35 mouse cellular contexts compared by ENCODE assay signal in genomic region chr4:126493416-126493815, GRCm38 (mm10).
"Had no signal": no experiment of that assay in that cellular context is flagged by ENCODE, and none has a peak within 500 bp of the region (broad histone marks: within the 10 kb centered on the region; RNA-seq: fewer than 3 reads in every experiment).

No protein-coding gene starts in this region.

- H3K9me3 ChIP-seq: heart, embryonic 10.5 days; heart, embryonic 12.5 days; heart, embryonic 13.5 days; heart, embryonic 15.5 days; hindbrain, embryonic 10.5 days; hindbrain, embryonic 12.5 days; hindbrain, embryonic 13.5 days; hindbrain, embryonic 15.5 days; intestine, embryonic 15.5 days; kidney, embryonic 15.5 days had no signal

- H3K4me3 ChIP-seq: heart, adult 2 months; heart, embryonic 10.5 days; heart, embryonic 12.5 days; heart, embryonic 13.5 days; heart, embryonic 15.5 days; hindbrain, embryonic 10.5 days; hindbrain, embryonic 12.5 days; hindbrain, embryonic 13.5 days; hindbrain, embryonic 15.5 days; intestine, embryonic 15.5 days; kidney, embryonic 15.5 days; layer of hippocampus, adult 2 months had no signal

- H3K27ac ChIP-seq: heart, adult 2 months; heart, embryonic 10.5 days; heart, embryonic 13.5 days; heart, embryonic 15.5 days; hindbrain, embryonic 10.5 days; hindbrain, embryonic 12.5 days; hindbrain, embryonic 13.5 days; hindbrain, embryonic 14.5 days; hindbrain, embryonic 15.5 days; hindbrain, postnatal 0 days; intestine, embryonic 15.5 days; kidney, embryonic 15.5 days; kidney, postnatal 0 days; layer of hippocampus, adult 2 months had no signal

- DNase-seq: heart, adult 2 months; heart, postnatal 14 days; heart, postnatal 36 days; heart, postnatal 4 days; kidney, adult 11 months; kidney, adult 18-20 months; kidney, adult 2 months; kidney, adult 8-10 months; kidney, adult 9 months; kidney, postnatal 10 days; kidney, postnatal 14 days; kidney, postnatal 25 days; kidney, postnatal 36 days; kidney, postnatal 4 days; layer of hippocampus, adult 9-11 months; layer of hippocampus, postnatal 36 days had no signal

- H3K4me2 ChIP-seq: heart, embryonic 11.5 days; heart, embryonic 12.5 days; heart, embryonic 13.5 days; heart, embryonic 15.5 days; hindbrain, embryonic 12.5 days; hindbrain, embryonic 13.5 days; hindbrain, embryonic 14.5 days; hindbrain, embryonic 15.5 days; intestine, embryonic 15.5 days; kidney, embryonic 15.5 days had no signal

- ATAC-seq: hindbrain, embryonic 16.5 days; hindbrain, postnatal 0 days; inflammation-experienced regulatory T-cells, adult 6 months; intestine, embryonic 15.5 days; intestine, embryonic 16.5 days; intestine, postnatal 0 days had no signal

- H3K9ac ChIP-seq: heart, embryonic 12.5 days; heart, embryonic 13.5 days; heart, embryonic 15.5 days; hindbrain, embryonic 12.5 days; hindbrain, embryonic 13.5 days; hindbrain, embryonic 14.5 days; hindbrain, embryonic 15.5 days; intestine, embryonic 15.5 days; kidney, embryonic 15.5 days had no signal

- H3K4me1 ChIP-seq: heart, embryonic 10.5 days; heart, embryonic 12.5 days; heart, embryonic 13.5 days; hindbrain, embryonic 10.5 days; hindbrain, embryonic 12.5 days; hindbrain, embryonic 13.5 days; hindbrain, embryonic 15.5 days; intestine, embryonic 15.5 days had no signal

- H3K36me3 ChIP-seq: heart, embryonic 10.5 days; heart, embryonic 15.5 days; intestine, embryonic 15.5 days had no signal

- H3K27me3 ChIP-seq: heart, embryonic 12.5 days; heart, embryonic 13.5 days; heart, embryonic 15.5 days; hindbrain, embryonic 12.5 days; hindbrain, embryonic 13.5 days; hindbrain, embryonic 15.5 days; intestine, embryonic 15.5 days; kidney, embryonic 15.5 days had no signal
